Mouse (Mus musculus) heart, postnatal 36 days (tissue): ENCODE data around the gene Hist3h2a. TPM values are rescaled to one million over a fixed set of nuclear protein-coding genes. Genes with fewer than 3 reads are reported as not detected.

Experiments
- microRNA-seq, 2 experiments: library from miRNA; unstranded; fragments of <30 nt; microRNA quantifications; one replicate each; pipeline ENCODE4 v1.2.0; 2021; ENCODE audit warnings: borderline number of aligned reads in 2 of 2
- total RNA-seq, 2 experiments: library from RNA; stranded (reverse); gene quantifications; 2 replicates each; pipeline ENCODE4 v1.2.3; 2021

Hist3h2a gene
- total RNA-seq, 2 experiments from 2014 or later: 15.3 to 17.6 TPM

Small RNAs within 50 kb of the gene (microRNA-seq; reads per million reads assigned to microRNA genes)
- gene Gm44313: 0 reads per million in 2 experiments

Other genes with a start within 250 kb of the Hist3h2a start
- not detected for gene Olfr318, start 230.7 kb upstream of the Hist3h2a start, total RNA-seq
- gene Olfr317, start 215.5 kb upstream of the Hist3h2a start, total RNA-seq: not detected
- gene Olfr316, start 202.0 kb upstream of the Hist3h2a start, total RNA-seq: not detected
- not detected for gene Olfr315, start 181.5 kb upstream of the Hist3h2a start, total RNA-seq
- not detected for gene Olfr314, start 171.7 kb upstream of the Hist3h2a start, total RNA-seq
- gene Fam183b, start 152.7 kb upstream of the Hist3h2a start, total RNA-seq: not detected
- gene Olfr313, start 139.7 kb upstream of the Hist3h2a start, total RNA-seq: not detected
- gene Olfr312, start 125.4 kb upstream of the Hist3h2a start, total RNA-seq: not detected
- gene Olfr311, start 115.4 kb upstream of the Hist3h2a start, total RNA-seq: not detected
- 1 to 10 TPM; 1.5 to 2.5 TPM for gene Gm12258, start 107.5 kb upstream of the Hist3h2a start, total RNA-seq
- 1 to 10 TPM; 1.6 to 2.0 TPM for gene 2810021J22Rik, start 87.5 kb upstream of the Hist3h2a start, total RNA-seq
- gene Zfp39, start 50.5 kb upstream of the Hist3h2a start, total RNA-seq: 1 to 10 TPM; 3.4 to 3.7 TPM
- gene Btnl10, start 36.8 kb upstream of the Hist3h2a start, total RNA-seq: not detected
- gene Rnf187, start 15.8 kb upstream of the Hist3h2a start, total RNA-seq: 100 to 1,000 TPM; 160 to 167 TPM
- gene Hist3h2ba, start 5.8 kb upstream of the Hist3h2a start, total RNA-seq: 1 to 10 TPM; 2.2 to 2.5 TPM
- under 1 TPM; 0.11 to 0.16 TPM for gene Trim17, start within 50 bp of the Hist3h2a start, total RNA-seq
- 10 to 100 TPM; 14.5 TPM for gene Trim11, start 23.4 kb downstream of the Hist3h2a start, total RNA-seq
- gene Obscn, start 181.7 kb downstream of the Hist3h2a start, total RNA-seq: 100 to 1,000 TPM; 725 to 820 TPM
- gene Iba57, start 209.1 kb downstream of the Hist3h2a start, total RNA-seq: 10 to 100 TPM; 20.4 to 20.5 TPM
- 1 to 10 TPM in 1 of 2 experiments, under 1 TPM in 1; 0.97 to 1.0 TPM for gene Gjc2, start 228.5 kb downstream of the Hist3h2a start, total RNA-seq
- 100 to 1,000 TPM in 1 of 2 experiments, 10 to 100 TPM in 1; 88.3 to 117 TPM for gene Guk1, start 237.5 kb downstream of the Hist3h2a start, total RNA-seq
- gene Mrpl55, start 247.8 kb downstream of the Hist3h2a start, total RNA-seq: 100 to 1,000 TPM; 110 to 125 TPM